ENCODE assay signal across 17 mouse cellular contexts in the genomic region with DNA sequence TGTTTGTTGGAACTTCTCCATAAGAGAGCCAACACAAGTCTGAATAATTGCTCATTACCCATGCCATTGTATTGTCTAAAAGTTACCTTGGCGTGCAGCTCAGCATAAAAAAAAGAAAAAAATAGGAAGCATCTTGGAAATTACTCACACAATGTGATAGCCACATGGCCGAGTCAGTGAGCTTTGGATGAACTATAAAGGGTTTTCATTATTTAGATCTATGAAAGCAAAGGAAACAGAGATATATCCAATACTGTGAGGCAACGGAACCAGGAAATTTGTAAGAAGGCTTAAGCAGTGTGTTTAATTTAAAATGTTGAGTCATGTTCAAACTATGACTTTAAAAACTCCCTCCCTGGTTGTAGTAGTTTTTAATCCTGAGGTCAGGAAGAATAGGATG.
"Had no signal": no experiment of that assay in that cellular context is flagged by ENCODE, and none has a peak within 500 bp of the region (broad histone marks: within the 10 kb centered on the region; RNA-seq: fewer than 3 reads in every experiment).

No protein-coding gene starts in this region.

- H3K36me3 ChIP-seq: limb, embryonic 10.5 days; liver, embryonic 12.5 days; midbrain, embryonic 15.5 days; neural tube, embryonic 13.5 days had no signal

- H3K27me3 ChIP-seq: liver, embryonic 12.5 days; megakaryocyte, embryonic 14.5 days; midbrain, embryonic 15.5 days; neural tube, embryonic 13.5 days had no signal

- H3K4me2 ChIP-seq: liver, embryonic 12.5 days; midbrain, embryonic 11.5 days; midbrain, embryonic 15.5 days; neural tube, embryonic 13.5 days had no signal

- H3K9ac ChIP-seq: liver, embryonic 12.5 days; midbrain, embryonic 15.5 days; neural tube, embryonic 13.5 days had no signal

- H3K27ac ChIP-seq: left cerebral cortex, adult 2 months; limb, embryonic 10.5 days; liver, embryonic 12.5 days; macrophage; midbrain, embryonic 15.5 days; neural tube, embryonic 13.5 days had no signal

- H3K4me3 ChIP-seq: left cerebral cortex, adult 2 months; limb, embryonic 10.5 days; liver, embryonic 12.5 days; megakaryocyte, embryonic 14.5 days; midbrain, embryonic 15.5 days; neural tube, embryonic 13.5 days had no signal

- H3K4me1 ChIP-seq: limb, embryonic 10.5 days; liver, embryonic 12.5 days; megakaryocyte, embryonic 14.5 days; midbrain, embryonic 15.5 days; neural tube, embryonic 13.5 days had no signal

- ATAC-seq: hindbrain, embryonic 16.5 days; inflammation-experienced regulatory T-cells, adult 6 months; intestine, postnatal 0 days; liver, embryonic 12.5 days; midbrain, embryonic 15.5 days had no signal

- DNase-seq: kidney, postnatal 25 days; retina, postnatal 1 day; right cerebral cortex, postnatal 4 days; spleen, adult 18-20 months; thymus, adult 18-20 months; thymus, postnatal 14 days had no signal

- H3K9me3 ChIP-seq: limb, embryonic 10.5 days; liver, embryonic 12.5 days; midbrain, embryonic 15.5 days; neural tube, embryonic 13.5 days had no signal
